Mouse (Mus musculus): ENCODE results near the gene Rapgefl1. TPM values are rescaled to one million over a fixed set of nuclear protein-coding genes. Genes with fewer than 3 reads are reported as not detected.
A peak's percentile ranks its signal among the peaks of the same experiment; 100 is the strongest.

Rapgefl1 gene
- total and polyA plus RNA-seq, 3 experiments: 0.58 to 1.4 TPM; not detected in 1

GRCm38 (mm10) chr11:98795015-98795713, 41.4 kb upstream of the Rapgefl1 start, which contains the start of gene Msl1:
Gene Msl1 (plus strand): TSS chr11:98795516.
- Histone ChIP-seq H3K79me2 (ENCODE audit: control insufficient read depth, insufficient read depth, low read length, poor library complexity) (peaks cover 45% of the 10 kb centered on the region), H3K27ac (ENCODE audit: control insufficient read depth, low read depth, low read length) (peak within 1 kb of the TSS; percentile 88), H3K36me3 (ENCODE audit: control insufficient read depth in 1 of 2, insufficient read depth in 2 of 2, low read length in 2 of 2) (peaks cover 11 to 38% of the 10 kb centered on the region in 2 experiments), H3K27me3 (ENCODE audit: control insufficient read depth in 1 of 2, insufficient read depth in 2 of 2, low read length in 2 of 2) (no peaks in the 10 kb centered on the region), H3K4me1 (ENCODE audit: control insufficient read depth in 1 of 2, insufficient read depth in 2 of 2, low read length in 2 of 2) (peaks cover 17 to 40% of the 10 kb centered on the region in 2 experiments), H3K9me3 (replicated peaks; ENCODE audit: insufficient read depth, low read length) (no peaks in the 10 kb centered on the region), H3K4me3 (ENCODE audit: control insufficient read depth in 1 of 2, insufficient read depth in 1 of 2, low read depth in 2 of 2, low read length in 2 of 2) (peak within 1 kb of the TSS; percentile 65 to 90), H3K9ac (ENCODE audit: control insufficient read depth, low read depth, low read length, poor library complexity, severe bottlenecking) (peak within 1 kb of the TSS; percentile 84)
- DNase-seq (ENCODE audit: low read depth, low spot score): peak; percentile 92
- TF ChIP-seq MXI1 (IDR thresholded peaks at IDR 0.05; ENCODE audit: low read depth, low read length): no peak; the same call in 1 of the 2 replicates
- no peak for TF ChIP-seq MYB (IDR thresholded peaks at IDR 0.05; ENCODE audit: low read depth, low read length)
- TF ChIP-seq POLR2AphosphoS5 (IDR thresholded peaks at IDR 0.05; ENCODE audit: borderline replicate concordance, low read depth, low read length): no peak
- no peak for TF ChIP-seq TAL1 (IDR thresholded peaks at IDR 0.05; ENCODE audit: low read length)
- TF ChIP-seq CHD1 (IDR thresholded peaks at IDR 0.05; ENCODE audit: low read depth, low read length): no peak
- TF ChIP-seq SMC3 (IDR thresholded peaks at IDR 0.05; ENCODE audit: low read depth, low read length): no peak; the same call in 1 of the 2 replicates
- no peak for TF ChIP-seq ZKSCAN1 (IDR thresholded peaks at IDR 0.05; ENCODE audit: low read depth, low read length)
- no peak for TF ChIP-seq SIN3A (IDR thresholded peaks at IDR 0.05; ENCODE audit: low read length)
- no peak; the same call in 1 of the 2 replicates for TF ChIP-seq ZMIZ1 (IDR thresholded peaks at IDR 0.05; ENCODE audit: low read depth, low read length)
- TF ChIP-seq ZNF384 (IDR thresholded peaks at IDR 0.05; ENCODE audit: low read depth, low read length): peak; percentile 86
- no peak for TF ChIP-seq KAT2A (conservative IDR thresholded peaks at IDR 0.05; ENCODE audit: low read depth, low read length)
- TF ChIP-seq UBTF (IDR thresholded peaks at IDR 0.05; ENCODE audit: borderline replicate concordance, insufficient read depth, low read depth, low read length): no peak
- TF ChIP-seq JUND (IDR thresholded peaks at IDR 0.05; ENCODE audit: low read depth, low read length): no peak
- TF ChIP-seq RAD21 (IDR thresholded peaks at IDR 0.05; ENCODE audit: low read depth, low read length): no peak
- TF ChIP-seq MYC (IDR thresholded peaks at IDR 0.05; ENCODE audit: low read depth, low read length): no peak
- no peak for TF ChIP-seq MAFK (IDR thresholded peaks at IDR 0.05; ENCODE audit: borderline replicate concordance, low read depth, low read length)
- no peak; the same call in 1 of the 2 replicates for TF ChIP-seq POLR2AphosphoS2 (IDR thresholded peaks at IDR 0.05; ENCODE audit: low read length)
- TF ChIP-seq NRF1 (IDR thresholded peaks at IDR 0.05; ENCODE audit: insufficient read depth, low read depth, low read length, poor library complexity, severe bottlenecking): peak; percentile 89
- TF ChIP-seq E2F4 (IDR thresholded peaks at IDR 0.05; ENCODE audit: borderline replicate concordance, low read depth, low read length): no peak
- TF ChIP-seq NELFE (IDR thresholded peaks at IDR 0.05; ENCODE audit: low read depth, low read length): no peak; the same call in none of the 2 replicates
- TF ChIP-seq USF2 (IDR thresholded peaks at IDR 0.05; ENCODE audit: borderline replicate concordance in 1 of 2, insufficient read depth in 1 of 2, low read depth in 1 of 2, low read length in 2 of 2): no peak
- TF ChIP-seq ELF1 (IDR thresholded peaks at IDR 0.05; ENCODE audit: low read depth, low read length): 0 out of 2 replicates have a peak, but pooled peaks have one; percentile 28
- no peak for TF ChIP-seq GABPA (IDR thresholded peaks at IDR 0.05; ENCODE audit: low read depth, low read length)
- TF ChIP-seq BHLHE40 (IDR thresholded peaks at IDR 0.05; ENCODE audit: borderline replicate concordance, low read depth, low read length): no peak
- TF ChIP-seq MAZ (IDR thresholded peaks at IDR 0.05; ENCODE audit: low read depth, low read length): peak; percentile 98; the same call in 1 of the 2 replicates
- TF ChIP-seq MAX (IDR thresholded peaks at IDR 0.05; ENCODE audit: low read length): no peak
- peak; percentile 50; the same call in 1 of the 2 replicates for TF ChIP-seq TCF12 (IDR thresholded peaks at IDR 0.05; ENCODE audit: low read depth, low read length)
- no peak; the same call in 1 of the 2 replicates for TF ChIP-seq ETS1 (IDR thresholded peaks at IDR 0.05; ENCODE audit: low read depth, low read length)
- TF ChIP-seq CTCF (IDR thresholded peaks at IDR 0.05 in 2 of 3, conservative IDR thresholded peaks at IDR 0.05 in 1 of 3; ENCODE audit: control insufficient read depth in 1 of 3, insufficient read depth in 1 of 3, low read depth in 2 of 3, low read length in 3 of 3, poor library complexity in 1 of 3, severe bottlenecking in 1 of 3): 0 out of 6 replicates have a peak, but pooled peaks of 1 of the 3 experiments have one; percentile 1
- TF ChIP-seq ZC3H11A (IDR thresholded peaks at IDR 0.05; ENCODE audit: low read depth, low read length): no peak
- no peak for TF ChIP-seq GATA1 (IDR thresholded peaks at IDR 0.05; ENCODE audit: low read depth, low read length)
- no peak for TF ChIP-seq MEF2A (IDR thresholded peaks at IDR 0.05; ENCODE audit: extremely low read depth, insufficient replicate concordance, low read depth, low read length, poor library complexity, severe bottlenecking)
- TF ChIP-seq RCOR1 (IDR thresholded peaks at IDR 0.05; ENCODE audit: low read depth, low read length): no peak
- peak; percentile 76 for TF ChIP-seq HCFC1 (IDR thresholded peaks at IDR 0.05; ENCODE audit: low read depth, low read length)
- TF ChIP-seq POLR2A (IDR thresholded peaks at IDR 0.05; ENCODE audit: control insufficient read depth in 1 of 2, insufficient read depth in 1 of 2, low read depth in 1 of 2, low read length in 2 of 2, poor library complexity in 1 of 2): peak; percentile 84 to 93; a peak in 3 of 4 replicates
- no peak for TF ChIP-seq CHD2 (IDR thresholded peaks at IDR 0.05; ENCODE audit: low read length)

Measured in MEL (cell line).